Mouse (Mus musculus) CD4-positive helper T cell, adult 2 months (primary cell): ENCODE results near the gene Dpy19l1.
A peak's percentile ranks its signal among the peaks of the same experiment; 100 is the strongest.

Experiments used
- DNase-seq: peaks from one replicate; pipeline ENCODE4 v3.0.0-alpha.2; 2012; ENCODE audit warnings: low read depth, missing footprints, low spot score

Dpy19l1 gene

DNA sequence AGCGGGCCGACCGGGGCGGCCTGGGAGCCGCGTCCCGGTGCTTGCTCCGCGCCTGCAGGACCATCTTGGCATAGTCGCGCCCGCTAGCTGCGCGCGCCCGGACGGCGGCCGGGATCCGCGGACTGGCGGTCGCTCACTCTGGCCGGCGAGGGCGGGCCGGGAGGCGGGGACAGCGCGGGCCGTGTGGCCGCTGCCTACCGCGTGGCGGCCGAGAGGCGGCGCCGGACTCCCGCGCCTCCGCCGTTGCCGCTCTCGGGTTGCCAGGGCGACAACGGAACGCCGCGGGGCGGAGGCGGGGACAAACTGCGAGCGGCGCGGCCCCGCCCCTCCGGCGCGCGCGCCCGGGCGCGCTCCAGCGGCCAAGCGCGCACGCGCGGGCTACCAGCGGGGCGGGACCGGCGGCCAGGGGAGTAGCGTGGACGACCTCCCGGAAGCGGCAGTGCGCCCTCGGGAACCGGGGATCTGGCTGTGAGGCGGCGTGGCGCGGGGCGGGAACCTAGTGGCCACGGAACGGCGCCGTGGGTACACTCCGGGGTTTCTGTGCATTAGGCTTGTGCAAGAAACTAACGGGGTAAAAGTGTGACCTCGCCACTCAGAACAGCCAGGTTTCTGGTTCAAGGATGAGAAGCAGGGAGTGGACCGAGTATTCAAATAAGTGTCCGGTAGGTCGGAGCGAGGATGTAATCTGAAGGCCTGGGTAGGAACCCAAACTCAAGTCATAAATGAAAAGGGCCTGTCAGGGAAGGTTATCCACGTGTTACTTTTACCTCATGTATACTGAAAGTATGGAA is at the start of gene Dpy19l1:
Dpy19l1 (minus strand) TSS at position 74 of the 791 bp plus-strand sequence.
- peak; percentile 90 for DNase-seq

DNA sequence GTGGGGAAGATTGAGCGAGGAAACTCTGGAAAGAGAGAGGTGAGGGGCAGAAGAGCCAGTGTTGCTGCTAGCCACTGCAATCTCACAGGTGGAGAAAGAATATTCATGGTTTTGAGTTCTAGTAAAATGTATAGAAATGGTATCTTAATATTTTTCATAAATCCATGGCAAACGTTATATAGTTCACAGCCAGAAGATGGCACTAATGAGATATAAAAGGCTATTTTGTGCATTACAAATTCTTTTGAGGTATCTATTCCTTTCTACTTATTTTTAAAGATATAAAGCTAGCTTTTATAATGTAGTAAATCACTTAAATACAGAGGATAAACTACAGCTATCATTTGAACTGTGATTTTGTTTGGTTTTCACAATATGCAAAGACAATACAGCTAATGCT is 35.2 kb upstream of the Dpy19l1 start:
- DNase-seq: no peak

DNA sequence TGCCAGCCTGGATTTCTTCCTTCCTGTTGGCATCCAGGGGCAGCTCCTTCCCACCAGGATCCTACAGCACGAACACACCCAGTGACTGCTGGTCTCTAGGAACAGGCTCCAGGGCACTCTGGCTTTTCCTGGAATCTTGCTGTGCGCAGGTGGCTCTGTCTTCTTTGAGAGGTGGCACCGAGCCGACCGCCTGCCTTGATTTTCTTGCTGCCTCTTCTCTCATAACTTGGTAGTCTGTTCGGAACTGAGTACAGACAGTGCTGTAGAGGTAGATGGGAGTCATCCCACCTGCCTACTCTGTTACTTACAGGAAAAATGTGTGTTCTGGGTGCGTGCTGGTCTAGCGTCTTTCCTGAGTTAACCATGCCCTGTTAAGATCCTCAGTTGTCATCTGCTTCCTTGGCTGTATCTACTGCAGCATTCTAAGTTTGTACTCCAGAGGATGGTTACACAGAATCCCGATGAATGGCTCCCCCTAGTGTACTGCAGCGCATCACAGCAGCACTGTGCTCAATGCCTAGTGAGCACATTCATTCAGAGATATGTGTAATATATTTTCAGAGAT is 13.7 kb upstream of the Dpy19l1 start:
- DNase-seq: peak; percentile 58

DNA sequence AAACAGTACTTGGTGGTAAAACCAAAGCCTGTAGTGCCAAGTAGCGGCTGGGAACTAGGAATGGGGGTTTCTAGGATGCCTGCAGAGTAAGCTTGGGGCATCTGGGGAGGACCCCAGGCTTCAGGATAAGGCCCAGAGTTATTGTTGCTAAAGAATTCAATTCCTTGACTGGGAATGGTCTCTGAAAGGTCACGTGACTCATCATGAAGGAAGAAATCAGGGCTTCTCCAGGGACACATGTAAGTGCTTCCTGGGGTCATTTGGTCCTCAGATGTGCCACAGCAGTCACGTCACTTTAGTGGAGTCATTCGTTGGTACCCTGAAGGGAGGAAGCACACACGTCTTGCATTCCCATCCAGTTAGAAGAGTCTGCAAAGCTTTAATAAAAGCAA is 11.1 kb upstream of the Dpy19l1 start:
- no peak for DNase-seq

DNA sequence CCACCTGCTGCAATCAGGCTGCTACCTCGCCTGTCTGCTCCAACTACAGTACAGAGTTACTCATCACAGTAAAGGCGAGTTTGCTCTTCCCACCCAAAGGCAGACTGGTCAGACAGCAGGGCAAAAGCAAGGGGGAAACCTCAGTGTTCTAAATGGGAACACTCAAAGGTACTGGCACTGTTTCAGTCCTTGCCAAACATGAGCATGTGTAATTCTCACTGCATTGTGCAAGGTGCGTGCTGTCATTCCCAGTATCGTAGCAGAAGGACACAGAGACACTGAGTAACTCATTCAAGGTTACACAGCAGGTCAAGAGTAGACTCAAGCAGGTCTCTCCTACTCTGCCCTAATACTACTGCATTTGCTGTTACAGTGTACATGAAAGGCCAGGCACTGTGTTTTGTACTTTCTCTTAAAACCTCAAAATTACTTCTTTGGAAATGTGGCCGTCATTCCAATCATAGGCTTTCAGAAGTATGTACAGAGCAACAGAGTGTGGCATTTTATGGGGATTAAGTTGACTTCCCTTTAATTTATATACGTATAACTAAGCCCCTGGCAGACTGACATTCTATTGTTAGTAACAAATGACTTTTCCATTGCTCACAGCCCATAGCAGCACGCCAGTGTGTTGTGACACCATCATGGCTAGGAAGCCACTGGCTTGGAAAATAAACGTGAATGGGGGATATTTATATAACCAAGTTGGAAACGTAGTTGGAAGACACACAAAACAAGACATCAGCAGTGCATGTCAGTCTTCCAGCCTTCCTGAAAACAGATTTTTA is 10.5 kb upstream of the Dpy19l1 start:
- no peak for DNase-seq

DNA sequence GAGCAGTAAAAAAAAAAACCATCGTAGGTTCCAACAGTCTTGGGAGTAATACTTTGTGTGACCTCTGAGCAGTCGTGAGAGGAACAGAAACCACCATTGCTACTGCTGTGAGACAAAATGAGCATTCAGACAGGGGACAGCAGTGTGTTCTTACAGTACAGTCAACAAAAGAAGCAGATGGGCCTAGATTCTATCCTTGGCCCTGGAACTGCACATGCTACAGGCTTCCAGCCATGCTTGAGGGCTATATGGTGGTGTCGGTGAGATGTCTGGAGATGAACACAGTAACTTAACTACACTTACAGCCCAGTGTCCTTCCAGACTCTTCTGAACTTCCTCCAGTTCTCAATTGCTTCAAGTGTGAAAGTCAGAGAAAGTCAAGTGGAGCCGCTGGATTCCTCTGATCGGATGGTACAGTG is 9.2 kb upstream of the Dpy19l1 start:
- no peak for DNase-seq

DNA sequence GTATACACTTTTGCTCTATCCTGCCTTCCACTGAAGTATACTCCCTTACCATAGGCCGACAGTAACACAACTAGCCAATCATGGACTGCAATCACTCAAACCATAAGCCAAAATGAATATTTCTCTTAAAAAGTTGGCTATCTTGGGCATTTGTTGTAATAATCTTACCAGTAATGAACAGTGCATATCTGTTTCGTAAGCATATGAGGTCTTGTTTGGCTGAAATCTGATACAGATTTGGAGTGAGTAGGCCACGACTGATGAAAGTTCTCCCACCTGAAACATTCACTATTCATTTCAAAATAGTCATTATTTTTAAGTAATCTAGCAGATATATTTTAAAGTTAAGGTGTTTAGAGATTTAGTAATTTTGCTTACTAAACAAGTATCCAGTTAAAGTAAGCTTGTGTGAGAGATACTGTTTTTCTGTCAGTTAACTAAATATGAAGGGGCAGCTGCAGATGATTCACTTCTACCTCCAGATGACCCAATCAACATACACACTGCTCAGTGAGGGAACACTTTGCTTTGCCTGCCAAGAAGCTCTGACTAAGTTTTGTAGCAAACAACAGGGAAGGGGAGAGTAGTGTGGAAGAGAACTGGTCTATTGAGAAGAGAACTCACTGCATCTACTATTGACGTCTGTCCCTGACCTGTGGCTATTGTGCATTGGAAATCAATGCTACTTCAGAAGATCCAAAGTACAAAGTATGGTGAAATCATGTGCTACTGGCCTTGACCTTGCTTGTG is 8.6 kb upstream of the Dpy19l1 start:
- DNase-seq: no peak

DNA sequence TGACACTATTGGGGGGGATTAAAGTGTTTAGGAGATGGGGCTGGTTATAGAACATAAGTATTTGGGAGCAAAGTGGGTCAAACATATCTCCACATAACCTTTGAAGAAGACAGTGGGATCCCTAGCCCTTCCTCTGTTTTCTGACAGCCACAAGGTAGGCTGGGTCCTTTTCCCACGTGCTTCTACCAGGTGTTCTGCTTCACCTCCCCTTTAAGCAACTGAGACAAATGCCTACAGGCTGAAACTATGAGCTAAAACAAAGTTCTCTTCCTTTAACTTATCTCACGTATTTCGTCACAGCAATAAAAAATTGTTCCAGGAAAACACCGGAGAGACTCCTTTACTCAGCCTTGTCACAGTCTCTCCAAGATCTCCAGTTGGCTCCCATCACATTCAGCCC is 5.9 kb upstream of the Dpy19l1 start:
- no peak for DNase-seq

DNA sequence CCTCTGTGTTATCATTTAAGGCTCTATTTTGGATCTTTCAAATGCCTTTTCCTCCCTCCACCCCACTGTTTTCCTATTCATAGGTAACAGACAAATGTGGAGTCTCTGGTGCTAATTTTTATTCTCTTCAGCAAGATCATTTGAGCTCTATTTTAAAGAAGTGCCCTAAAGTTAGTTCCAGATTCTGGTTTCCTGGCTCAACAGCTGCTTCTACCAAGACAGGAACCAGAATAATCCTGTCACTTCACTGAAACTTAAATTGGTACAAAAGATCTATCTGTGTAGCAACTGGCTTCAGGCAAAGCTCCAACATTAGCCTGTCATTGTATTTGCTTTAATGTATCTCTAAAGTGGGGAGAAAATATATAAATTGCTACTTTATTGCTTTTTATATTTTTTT is 3.6 kb upstream of the Dpy19l1 start:
- DNase-seq: no peak

DNA sequence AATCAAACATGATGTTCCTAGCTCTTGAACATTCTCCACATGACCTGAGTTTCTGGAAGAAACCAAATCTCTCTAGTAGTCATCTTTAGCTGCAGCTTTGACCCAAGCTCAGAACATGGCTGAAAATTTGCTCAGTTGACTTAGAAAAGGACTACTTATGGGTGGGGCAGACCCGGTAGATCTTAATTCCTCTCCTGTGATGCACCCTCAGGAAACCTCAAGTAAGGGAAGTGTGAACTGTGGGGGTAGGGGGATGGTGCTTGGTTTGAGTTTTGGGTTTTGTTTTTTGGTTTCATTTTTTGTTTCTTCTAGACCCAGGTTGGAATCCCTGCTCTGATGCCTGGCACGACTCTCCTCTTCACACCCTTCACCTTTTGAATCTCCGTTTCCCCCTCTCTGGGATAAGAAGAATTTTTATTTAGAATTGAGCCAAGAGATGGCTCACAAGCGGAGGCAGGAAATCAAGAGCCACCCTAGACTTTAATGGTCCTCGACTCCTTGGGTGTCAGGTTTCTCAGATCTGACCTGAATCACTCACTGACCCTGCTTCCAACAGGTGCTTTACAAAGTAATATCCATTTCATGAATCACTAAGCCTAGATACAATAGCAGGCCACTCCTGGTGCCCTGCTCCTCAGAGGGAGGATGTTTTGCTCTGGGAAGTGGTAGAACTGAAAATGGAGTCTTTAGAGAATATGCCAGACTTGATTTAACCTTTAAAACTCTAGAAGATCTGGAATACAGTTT is 2.2 kb upstream of the Dpy19l1 start:
- DNase-seq: peak; percentile 82

DNA sequence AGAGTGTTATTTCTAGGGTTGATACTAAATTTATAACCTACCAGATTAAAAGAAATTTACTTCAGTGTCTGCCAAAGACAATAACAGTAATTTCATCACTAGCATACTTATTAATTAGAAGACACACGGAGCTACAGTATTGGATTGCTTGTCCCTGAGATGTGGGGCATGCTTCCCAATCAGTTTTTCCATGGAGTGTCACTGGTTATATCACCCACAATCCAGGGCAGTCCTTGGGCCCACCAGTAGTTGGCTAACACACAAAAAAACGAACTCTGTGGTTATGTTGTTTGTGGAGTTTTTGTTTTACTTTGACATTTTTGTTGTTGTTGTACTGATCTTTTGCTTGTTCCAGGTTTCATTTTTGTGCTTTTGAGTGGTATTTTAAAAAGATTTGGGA is 1.4 kb upstream of the Dpy19l1 start:
- DNase-seq: peak; percentile 14

DNA sequence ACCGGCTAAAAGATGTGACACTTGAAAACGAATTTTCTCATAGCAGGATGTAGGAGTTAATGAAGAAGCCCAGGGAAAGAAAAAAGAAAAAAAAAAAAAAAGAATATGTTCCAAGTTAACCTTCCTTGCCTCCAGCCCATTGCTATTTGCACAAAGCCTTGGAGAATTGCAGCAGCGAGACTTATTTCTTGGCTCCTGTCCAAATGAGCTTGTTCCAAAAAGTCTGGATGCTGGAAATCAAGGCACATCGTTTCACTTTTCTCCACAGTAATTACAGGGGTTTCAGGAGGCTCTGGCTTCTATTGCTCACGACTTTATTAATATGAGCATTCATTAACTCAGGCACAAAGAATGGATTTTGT is 899 bp upstream of the Dpy19l1 start:
- no peak for DNase-seq

DNA sequence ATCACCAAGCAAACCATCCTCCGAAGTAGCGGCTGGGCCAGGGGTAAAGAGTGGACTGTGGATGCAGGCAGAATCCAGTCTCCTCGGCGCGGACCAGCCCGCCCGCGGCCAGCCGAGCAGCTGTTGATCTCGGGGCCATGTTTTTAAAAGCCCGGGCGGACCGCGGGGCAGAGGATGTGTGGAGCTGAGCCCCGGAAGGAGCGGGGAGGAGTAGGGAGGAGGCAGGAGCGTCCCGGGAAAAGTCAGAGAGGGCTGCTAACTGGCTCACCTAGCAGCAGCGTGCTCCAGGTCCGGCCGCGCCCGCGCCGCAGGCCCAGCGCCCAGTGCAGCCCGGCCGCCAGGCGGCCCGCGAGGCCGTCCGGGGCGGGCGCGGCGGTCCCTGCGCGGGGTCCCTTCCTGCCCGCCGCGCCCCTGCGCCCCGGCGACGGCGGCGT is 352 bp downstream of the Dpy19l1 start:
- DNase-seq: peak; percentile 50

DNA sequence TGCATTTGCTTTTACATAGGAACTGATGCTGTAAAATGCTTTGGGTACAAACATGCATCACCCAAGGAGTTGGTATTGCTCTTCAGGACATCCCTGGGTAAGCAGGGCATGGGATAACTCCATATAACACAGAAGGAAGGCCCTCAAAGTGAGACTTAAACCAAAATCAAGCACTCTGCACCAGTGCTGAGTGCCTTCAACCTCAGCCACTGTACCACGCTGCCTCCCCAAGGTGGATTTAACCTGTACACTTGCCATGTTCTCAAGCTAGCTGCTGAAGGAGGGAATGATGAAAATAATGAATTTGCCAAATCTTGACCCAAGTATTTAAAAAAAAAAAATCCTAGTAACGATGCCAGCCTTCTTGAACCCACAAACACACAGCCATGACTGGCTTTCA is 1.3 kb downstream of the Dpy19l1 start:
- DNase-seq: peak; percentile 23

DNA sequence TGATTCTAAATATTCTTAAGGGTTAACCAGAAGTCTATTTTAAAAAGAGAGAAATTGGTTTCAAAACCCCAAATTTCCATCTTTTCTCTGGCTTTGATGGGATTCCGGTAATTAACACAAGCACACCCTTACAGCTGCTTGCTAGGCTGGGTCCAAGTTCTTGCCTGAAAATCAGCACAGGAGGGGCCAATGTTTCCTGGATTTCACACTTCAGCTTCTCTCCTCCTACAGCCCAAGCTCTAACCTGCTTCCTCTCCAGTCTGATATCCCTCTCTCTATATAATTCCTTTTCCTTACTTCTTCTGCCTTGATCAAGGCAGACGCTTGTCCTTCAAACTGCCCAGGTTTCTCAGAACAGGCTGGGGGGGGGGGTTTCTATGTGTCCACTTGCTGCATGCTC is 6.7 kb downstream of the Dpy19l1 start:
- no peak for DNase-seq

DNA sequence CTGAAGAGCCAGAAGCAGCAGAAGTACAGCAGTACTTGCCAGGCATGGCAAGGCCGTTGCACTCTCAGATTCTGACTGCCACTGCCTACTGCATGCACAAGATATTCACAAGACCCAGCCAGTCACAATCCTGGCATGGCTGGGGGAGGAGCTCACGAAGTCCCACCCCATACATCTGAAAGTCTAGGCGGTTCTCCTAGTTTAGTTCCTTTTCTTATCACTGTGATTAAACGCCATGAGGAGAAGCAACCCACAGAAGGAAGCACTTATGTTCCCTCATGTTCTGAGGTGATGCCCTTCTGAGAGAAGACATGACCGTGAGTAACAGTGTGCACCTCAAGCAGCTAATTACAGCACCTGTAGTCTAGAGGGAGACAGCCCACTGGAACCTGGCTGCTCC is 12.4 kb downstream of the Dpy19l1 start:
- no peak for DNase-seq

DNA sequence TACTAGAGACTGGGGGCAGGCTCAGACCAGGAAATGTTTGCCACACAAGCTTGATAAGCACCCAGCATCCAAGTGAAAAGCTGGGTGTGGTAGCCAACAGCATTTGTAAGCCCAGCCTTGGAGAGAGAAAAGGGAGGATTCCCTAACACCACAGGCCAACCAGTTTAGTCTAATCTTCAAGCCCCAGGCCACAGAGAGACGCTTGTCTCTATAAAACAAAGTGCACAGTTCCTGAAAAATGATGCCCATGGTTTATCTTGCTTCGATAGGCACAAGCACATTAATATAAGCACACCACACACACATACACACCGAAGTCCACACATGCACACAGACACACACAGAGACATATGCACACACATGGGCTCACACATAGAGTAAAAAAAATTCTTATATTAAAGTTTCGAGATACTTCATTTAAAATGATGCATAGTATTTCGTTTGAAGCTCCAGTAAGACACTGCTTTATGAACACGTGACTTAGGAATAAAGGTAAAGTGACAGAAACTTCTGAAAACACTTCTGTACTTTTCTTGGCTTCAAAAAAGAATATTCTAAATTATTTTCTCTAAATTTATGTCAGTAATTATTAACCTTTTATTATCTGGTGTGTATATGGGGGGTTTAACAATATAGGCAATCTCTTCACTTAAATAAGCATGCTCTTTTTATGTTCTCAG is 14.4 kb downstream of the Dpy19l1 start:
- no peak for DNase-seq

DNA sequence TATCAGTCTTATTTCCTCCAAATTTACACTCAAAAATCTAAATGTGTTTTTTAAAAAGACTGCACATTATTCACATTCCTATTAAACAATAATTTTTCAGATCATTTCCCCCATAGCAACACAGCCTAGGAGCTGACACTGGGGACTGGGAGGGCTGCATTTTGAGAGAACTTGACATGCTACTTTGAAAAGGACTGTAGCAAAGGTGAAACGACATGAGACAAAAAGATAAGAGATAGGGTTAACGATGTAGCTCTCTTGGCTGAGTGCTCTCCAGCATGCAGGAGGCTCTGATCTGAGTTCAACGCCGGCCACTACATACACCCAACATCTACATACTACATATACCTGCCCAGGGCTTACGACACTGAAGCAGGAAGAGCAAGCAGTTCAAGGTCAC is 20.6 kb downstream of the Dpy19l1 start:
- DNase-seq: no peak

DNA sequence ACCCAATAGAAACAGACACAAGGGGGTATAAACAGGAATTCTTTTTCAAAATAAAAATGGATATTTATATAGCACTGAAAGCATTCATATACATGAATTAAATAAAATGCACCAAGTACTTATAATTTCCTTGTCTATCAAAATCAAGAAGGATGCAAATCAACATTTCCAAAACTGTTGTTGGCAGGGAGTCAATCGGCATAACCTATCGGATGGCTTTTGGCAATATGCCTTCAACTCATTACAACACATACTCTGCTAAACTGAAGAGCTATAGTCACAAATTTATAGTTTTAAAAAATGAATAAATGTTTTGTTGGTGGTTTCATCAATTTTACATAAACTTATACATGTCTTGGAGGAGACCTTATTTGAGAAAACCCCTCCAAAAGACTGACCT is 25.7 kb downstream of the Dpy19l1 start:
- DNase-seq: no peak

DNA sequence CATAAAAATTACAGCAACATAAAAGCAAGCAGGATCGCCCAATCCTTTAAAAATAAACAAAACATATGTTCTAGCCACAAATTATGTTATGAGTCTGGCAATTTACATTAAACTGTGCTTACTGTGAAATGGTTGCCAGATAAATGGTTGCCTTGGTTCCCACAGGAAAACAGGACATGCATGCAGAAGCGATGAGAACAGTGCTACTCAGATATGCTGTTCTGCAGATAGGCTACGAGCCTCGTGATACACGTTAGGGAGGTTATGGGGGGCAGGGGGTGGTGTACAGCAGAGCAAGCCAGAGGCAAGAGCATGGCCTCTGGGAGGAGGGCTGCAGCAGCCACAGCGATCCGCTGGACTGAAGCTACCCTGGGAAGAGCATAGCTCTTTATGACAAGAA is 29.1 kb downstream of the Dpy19l1 start:
- DNase-seq: no peak

DNA sequence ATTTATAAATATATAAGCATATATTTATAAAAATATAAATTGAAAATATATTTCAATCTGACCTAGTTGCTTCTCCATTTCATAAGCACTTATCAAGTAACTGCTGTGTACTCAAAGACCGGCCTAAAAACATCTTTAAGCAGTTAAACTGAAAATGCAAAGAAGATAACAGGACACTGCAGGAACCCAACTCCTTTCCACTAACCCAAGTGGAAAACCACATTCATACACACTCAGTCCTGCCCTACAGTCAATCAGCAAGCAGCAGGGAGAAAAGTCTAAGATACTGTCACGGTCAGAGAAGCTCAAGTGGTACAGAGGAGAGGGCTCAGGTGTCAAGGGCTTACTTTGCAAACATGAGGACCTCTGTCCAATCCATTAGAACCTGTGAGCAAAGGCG is 30.4 kb downstream of the Dpy19l1 start:
- DNase-seq: no peak
